Mouse (Mus musculus) CH12.LX (cell line): ENCODE data around the gene Dars. TPM values are rescaled to one million over a fixed set of nuclear protein-coding genes. Genes with fewer than 3 reads are reported as not detected.

ENCODE experiments used
- DNase-seq: peaks from one replicate; pipeline ENCODE4 v3.0.0-alpha.2; 2013; ENCODE audit errors: extremely low read depth
- H3K27ac ChIP-seq: 2 replicates; pipeline ENCODE4 v1.5.1; 2012; ENCODE audit warnings: low read depth, mild to moderate bottlenecking, control low read depth, moderate library complexity; ENCODE audit not compliant: insufficient read depth
- H3K27me3 ChIP-seq: replicated peaks from 2 replicates; pipeline ENCODE3; 2012; ENCODE audit warnings: inconsistent platforms
- H3K36me3 ChIP-seq, 2 experiments: replicated peaks in 1 of 2; 2 replicates each; pipeline versions ENCODE3 to v1.6.1; 2012; ENCODE audit warnings: inconsistent platforms in 1 of 2, low read length in 1 of 2, mild to moderate bottlenecking in 1 of 2, mixed read lengths in 1 of 2, moderate library complexity in 1 of 2; ENCODE audit not compliant: control insufficient read depth in 1 of 2, insufficient read depth in 1 of 2
- H3K4me1 ChIP-seq, 2 experiments: 2 replicates each; pipeline ENCODE4 v1.6.1; 2012; ENCODE audit warnings: inconsistent platforms in 1 of 2, moderate library complexity in 1 of 2; ENCODE audit not compliant: insufficient read depth in 2 of 2, control insufficient read depth in 1 of 2
- H3K4me2 ChIP-seq: 2 replicates; pipeline ENCODE4 v1.6.1; 2012; ENCODE audit warnings: low read depth, mild to moderate bottlenecking, control low read depth; ENCODE audit not compliant: poor library complexity, insufficient read depth, severe bottlenecking
- H3K4me3 ChIP-seq, 3 experiments: fragments of 150-350 bp in 1 of 3; sonication (generic) in 1 of 3; replicated peaks in 1 of 3; 2 replicates each; pipeline versions ENCODE3 to v1.5.1; 2011 to 2012; ENCODE audit warnings: low read depth in 2 of 3, low read length in 2 of 3, mild to moderate bottlenecking in 2 of 3, moderate library complexity in 2 of 3, control low read depth in 1 of 3, improper control_type of control experiment in 1 of 3, inconsistent platforms in 1 of 3, mixed read lengths in 1 of 3; ENCODE audit not compliant: poor library complexity in 1 of 3
- H3K79me2 ChIP-seq: replicated peaks from 2 replicates; pipeline ENCODE4 v1.6.1; 2012; ENCODE audit warnings: mild to moderate bottlenecking, moderate library complexity; ENCODE audit not compliant: control insufficient read depth, poor library complexity, insufficient read depth, severe bottlenecking; ENCODE audit errors: extremely low read depth
- H3K9ac ChIP-seq: 2 replicates; pipeline ENCODE4 v1.6.1; 2012; ENCODE audit warnings: low read depth, mild to moderate bottlenecking, control low read depth, moderate library complexity; ENCODE audit not compliant: insufficient read depth
- H3K9me3 ChIP-seq: replicated peaks from 2 replicates; pipeline ENCODE3; 2012; ENCODE audit warnings: low read length, inconsistent platforms, mixed read lengths
- BHLHE40 ChIP-seq: IDR thresholded peaks from 2 replicates; pipeline ENCODE4 v1.6.1; 2011; ENCODE audit warnings: mild to moderate bottlenecking, low read depth, low read length, improper control_type of control experiment
- CHD1 ChIP-seq: IDR thresholded peaks from 2 replicates; pipeline ENCODE4 v1.6.1; 2012; ENCODE audit warnings: low read depth, low read length, improper control_type of control experiment, inconsistent platforms
- CHD2 ChIP-seq: IDR thresholded peaks from 2 replicates; pipeline ENCODE4 v1.6.1; 2011; ENCODE audit warnings: low read length, improper control_type of control experiment
- CTCF ChIP-seq, 2 experiments: IDR thresholded peaks in 1 of 2; conservative IDR thresholded peaks in 1 of 2; 2 replicates each; pipeline ENCODE4 v1.5.1; 2011 to 2012; ENCODE audit warnings: low read depth in 2 of 2, low read length in 2 of 2, improper control_type of control experiment in 1 of 2, inconsistent platforms in 1 of 2, mild to moderate bottlenecking in 1 of 2, moderate library complexity in 1 of 2
- ELF1 ChIP-seq: IDR thresholded peaks from 2 replicates; pipeline ENCODE4 v1.6.1; 2014; ENCODE audit warnings: low read depth, mild to moderate bottlenecking, inconsistent platforms, low read length, improper control_type of control experiment
- EP300 ChIP-seq: IDR thresholded peaks from 2 replicates; pipeline ENCODE4 v1.6.1; 2011; ENCODE audit warnings: low read length, improper control_type of control experiment
- ETS1 ChIP-seq: conservative IDR thresholded peaks from 2 replicates; pipeline ENCODE4 v1.6.1; 2012; ENCODE audit warnings: low read depth, mild to moderate bottlenecking, inconsistent platforms, low read length, improper control_type of control experiment, moderate library complexity
- GABPA ChIP-seq: IDR thresholded peaks from 2 replicates; pipeline ENCODE4 v1.6.1; 2012; ENCODE audit warnings: low read depth, low read length, improper control_type of control experiment, inconsistent platforms; ENCODE audit not compliant: insufficient replicate concordance
- JUN ChIP-seq: IDR thresholded peaks from 2 replicates; pipeline ENCODE4 v1.6.1; 2011; ENCODE audit warnings: low read depth, mild to moderate bottlenecking, low read length, improper control_type of control experiment, moderate library complexity; ENCODE audit not compliant: insufficient read depth
- JUND ChIP-seq: conservative IDR thresholded peaks from 2 replicates; pipeline ENCODE4 v1.6.1; 2011; ENCODE audit warnings: low read depth, low read length, improper control_type of control experiment
- KAT2A ChIP-seq: IDR thresholded peaks from 2 replicates; pipeline ENCODE4 v1.6.1; 2012; ENCODE audit warnings: low read length, improper control_type of control experiment, inconsistent platforms; ENCODE audit not compliant: insufficient replicate concordance
- MAFK ChIP-seq: IDR thresholded peaks from 2 replicates; pipeline ENCODE4 v1.6.1; 2011; ENCODE audit warnings: low read length, improper control_type of control experiment; ENCODE audit not compliant: insufficient replicate concordance
- MAZ ChIP-seq: IDR thresholded peaks from 2 replicates; pipeline ENCODE4 v1.6.1; 2012; ENCODE audit warnings: low read depth, mild to moderate bottlenecking, inconsistent platforms, low read length, improper control_type of control experiment, moderate library complexity
- MYC ChIP-seq: IDR thresholded peaks from 2 replicates; pipeline ENCODE4 v1.6.1; 2011; ENCODE audit warnings: low read depth, mild to moderate bottlenecking, improper control_type of control experiment, low read length
- NRF1 ChIP-seq: IDR thresholded peaks from 2 replicates; pipeline ENCODE4 v1.6.1; 2014; ENCODE audit warnings: low read depth, mild to moderate bottlenecking, inconsistent platforms, low read length, improper control_type of control experiment, moderate library complexity
- POLR2AphosphoS2 ChIP-seq: IDR thresholded peaks from 2 replicates; pipeline ENCODE4 v1.6.1; 2011; ENCODE audit warnings: low read depth, low read length, improper control_type of control experiment
- RAD21 ChIP-seq: IDR thresholded peaks from 2 replicates; pipeline ENCODE4 v1.6.1; 2011; ENCODE audit warnings: low read depth, mild to moderate bottlenecking, low read length, improper control_type of control experiment, moderate library complexity
- SIN3A ChIP-seq: IDR thresholded peaks from 2 replicates; pipeline ENCODE4 v1.6.1; 2012; ENCODE audit warnings: low read length, improper control_type of control experiment, inconsistent platforms
- UBTF ChIP-seq: IDR thresholded peaks from 2 replicates; pipeline ENCODE4 v1.6.1; 2012; ENCODE audit warnings: low read depth, mild to moderate bottlenecking, inconsistent platforms, low read length, improper control_type of control experiment, moderate library complexity
- USF2 ChIP-seq: conservative IDR thresholded peaks from 2 replicates; pipeline ENCODE4 v1.6.1; 2011; ENCODE audit warnings: low read depth, low read length, improper control_type of control experiment
- ZC3H11A ChIP-seq: IDR thresholded peaks from 2 replicates; pipeline ENCODE4 v1.6.1; 2012; ENCODE audit warnings: low read depth, mild to moderate bottlenecking, inconsistent platforms, low read length, improper control_type of control experiment
- ZNF384 ChIP-seq: IDR thresholded peaks from 2 replicates; pipeline ENCODE4 v1.6.1; 2012; ENCODE audit warnings: low read depth, low read length, improper control_type of control experiment, inconsistent platforms
- dilution Hi-C: fragments of 300-500 bp; cut with MboI; formaldehyde crosslinking; loops from 2 replicates; pipeline ENCODE4 v1.14.3; 2020; ENCODE audit warnings: low sequenced_read_pairs; ENCODE audit not compliant: extremely low pct_unique_long_range_greater_than_20kb, extremely low pct_ligation_motif_present
- in situ Hi-C: fragments of 300-500 bp; cut with MboI; formaldehyde crosslinking; loops from 3 replicates; pipeline ENCODE4 v1.14.3; 2019; ENCODE audit warnings: low sequenced_read_pairs, low pct_ligation_motif_present, low pct_unique_long_range_greater_than_20kb, mixed read lengths
- polyA plus RNA-seq: library from polyadenylated mRNA; unstranded; fragments of >175 nt; gene quantifications from 2 replicates; pipeline ENCODE4 v1.2.1, GENCODE M21; 2012; ENCODE audit warnings: low read depth; ENCODE audit not compliant: insufficient read length
- total RNA-seq, 2 experiments: library from RNA; depleted of rRNA; stranded (reverse); fragments of 300-350 nt in 1 of 2; fragments of >200 nt in 1 of 2; gene quantifications; 2 replicates each; pipeline ENCODE4 v1.2.3; 2012 to 2014

The Dars gene
- total and polyA plus RNA-seq, 3 experiments = 177 to 339 (median 190) TPM

- TF ChIP-seq EP300 (peak; percentile 32; the same call in 1 of the 2 replicates), CHD1 (0 out of 2 replicates have a peak, but pooled peaks have one; percentile 37), RAD21 (no peak), ELF1 (peak; percentile 86), NRF1 (peak; percentile 87), USF2 (no peak), ZNF384 (peak; percentile 48; the same call in 1 of the 2 replicates), ETS1 (peak; percentile 55), MAFK (no peak), JUND (no peak), ZC3H11A (no peak), KAT2A (peak; percentile 88)
Measured at GRCm38 (mm10) chr1:128359554-128360376, 57.4 kb downstream of the Dars start, which contains the start of gene Mcm6 (continued).

DNA sequence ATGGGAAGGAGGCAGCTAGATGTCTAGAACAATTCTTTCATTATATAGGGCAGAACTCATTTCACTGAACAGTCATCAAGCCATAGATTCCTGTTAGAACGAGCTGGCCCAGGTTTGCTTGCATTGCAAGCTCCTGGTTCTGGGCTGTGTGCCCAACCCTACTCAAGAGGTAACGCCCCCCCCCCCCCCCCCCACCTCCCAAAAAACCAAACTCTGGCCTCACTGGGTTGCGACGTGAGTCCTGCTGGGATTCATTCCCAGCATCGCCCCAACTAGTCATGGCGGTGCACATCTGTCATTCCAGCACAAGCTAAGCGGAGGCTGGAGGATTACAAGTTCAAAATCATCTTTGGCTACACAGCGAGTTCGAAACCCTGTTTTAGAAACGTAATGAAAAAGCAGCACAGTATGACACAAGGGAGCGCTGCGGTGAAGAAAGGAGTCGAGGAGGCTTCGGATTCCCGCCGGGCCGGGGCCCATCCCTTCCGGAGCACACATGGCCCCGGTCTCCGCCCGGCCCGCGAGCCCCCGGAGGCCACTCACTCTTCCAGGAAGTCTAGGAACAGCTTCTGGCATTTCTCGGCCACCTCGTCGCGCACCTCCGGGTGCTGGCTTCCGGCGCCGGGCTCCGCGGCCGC is 58.1 kb downstream of the Dars start:
- Histone ChIP-seq H3K9me3 (no peaks in the 10 kb centered on the region), H3K4me1 (peaks cover 0 to 37% of the 10 kb centered on the region in 2 experiments; a peak in 2 of 4 replicates), H3K79me2 (peaks cover 48% of the 10 kb centered on the region), H3K27ac (peak overlapping the region; percentile 55), H3K36me3 (peaks cover 22 to 51% of the 10 kb centered on the region in 2 experiments), H3K4me2 (peak overlapping the region; percentile 99; the same call in 1 of the 2 replicates), H3K27me3 (no peaks in the 10 kb centered on the region), H3K9ac (peak overlapping the region; percentile 72), H3K4me3 (peak overlapping the region; percentile 77 to 95 (median 85))
- in situ Hi-C loops = no loop called here
- 0 out of 2 replicates have a peak, but pooled peaks have one; percentile 3 for TF ChIP-seq ETS1
- 0 out of 4 replicates have a peak, but pooled peaks of 1 of the 2 experiments have one; percentile 1 for TF ChIP-seq CTCF (conservative IDR thresholded peaks at IDR 0.05 in 1 of 2, IDR thresholded peaks at IDR 0.05 in 1 of 2; ENCODE audit: low read depth in 2 of 2, low read length in 2 of 2)
- no peak for TF ChIP-seq JUN
- no peak for DNase-seq
- dilution Hi-C loops = no loop called here

- Histone ChIP-seq H3K79me2 (peaks cover 52% of the 10 kb centered on the region), H3K27ac (peak overlapping the region; percentile 83; the same call in 1 of the 2 replicates), H3K9me3 (no peaks in the 10 kb centered on the region), H3K4me3 (peak overlapping the region; percentile 77 to 95 (median 85)), H3K4me2 (peak overlapping the region; percentile 99), H3K36me3 (peaks cover 27 to 54% of the 10 kb centered on the region in 2 experiments), H3K27me3 (no peaks in the 10 kb centered on the region), H3K9ac (peak overlapping the region; percentile 72), H3K4me1 (peaks cover 0 to 37% of the 10 kb centered on the region in 2 experiments; a peak in 2 of 4 replicates)
- TF ChIP-seq POLR2AphosphoS2 (no peak), ZC3H11A (no peak), UBTF (no peak), GABPA (no peak), ETS1 (no peak), MAZ (no peak), EP300 (no peak), SIN3A (no peak), MYC (no peak), NRF1 (no peak), CHD2 (no peak), BHLHE40 (no peak)
- in situ Hi-C loops (no loop called here), dilution Hi-C loops (no loop called here)
- DNase-seq = no peak
Measured at GRCm38 (mm10) chr1:128358276-128358675, 58.9 kb downstream of the Dars start.
